Mouse (Mus musculus): Measurements from ENCODE around the gene Vamp2. TPM values are rescaled to one million over a fixed set of nuclear protein-coding genes. Genes with fewer than 3 reads are reported as not detected.

Vamp2 gene
- total RNA-seq, 2 experiments from 2014 or later, result 1,099 to 1,151 TPM

- intact Hi-C loops (cut with DNase I), result no loop called here
- DNase-seq (ENCODE audit: low spot score in 2 of 2), result no peak
Observed at GRCm38 (mm10) chr11:69106842-69107241, 18.6 kb downstream of the Vamp2 start.

- no peak for DNase-seq (ENCODE audit: low spot score in 2 of 2)
- intact Hi-C loops (cut with DNase I), result no loop called here
Observed at GRCm38 (mm10) chr11:69107676-69108075, 19.4 kb downstream of the Vamp2 start.

GRCm38 (mm10) chr11:69108223-69108622 lies 19.9 kb downstream of the Vamp2 start:
- intact Hi-C loops (cut with DNase I), result no loop called here
- DNase-seq (ENCODE audit: low spot score in 2 of 2), result no peak

- DNase-seq (ENCODE audit: low spot score in 2 of 2), result no peak
- intact Hi-C loops (cut with DNase I), result no loop called here
Observed at GRCm38 (mm10) chr11:69109032-69109900, 21.0 kb downstream of the Vamp2 start.

GRCm38 (mm10) chr11:69110319-69111046 lies 22.2 kb downstream of the Vamp2 start:
- intact Hi-C loops (cut with DNase I), result no loop called here
- DNase-seq (ENCODE audit: low spot score in 2 of 2), result peak; percentile 88 to 89

- intact Hi-C loops (cut with DNase I), result no loop called here
- no peak for DNase-seq (ENCODE audit: low spot score in 2 of 2)
Observed at GRCm38 (mm10) chr11:69111051-69111810, 22.9 kb downstream of the Vamp2 start.

GRCm38 (mm10) chr11:69111865-69112264 lies 23.6 kb downstream of the Vamp2 start:
- intact Hi-C loops (cut with DNase I), result no loop called here
- peak in 1 of 2 experiments; percentile 75 for DNase-seq (ENCODE audit: low spot score in 2 of 2)

- DNase-seq (ENCODE audit: low spot score in 2 of 2), result no peak
- intact Hi-C loops (cut with DNase I), result no loop called here
Observed at GRCm38 (mm10) chr11:69114018-69114417, 25.7 kb downstream of the Vamp2 start.

GRCm38 (mm10) chr11:69114621-69115020 lies 26.3 kb downstream of the Vamp2 start:
- intact Hi-C loops (cut with DNase I), result no loop called here
- DNase-seq (ENCODE audit: low spot score in 2 of 2), result no peak

- no peak for DNase-seq (ENCODE audit: low spot score in 2 of 2)
- intact Hi-C loops (cut with DNase I), result no loop called here
Observed at GRCm38 (mm10) chr11:69116843-69117242, 28.6 kb downstream of the Vamp2 start.

GRCm38 (mm10) chr11:69117737-69118695 lies 29.7 kb downstream of the Vamp2 start:
- DNase-seq (ENCODE audit: low spot score in 2 of 2), result peak; percentile 57 to 61
- intact Hi-C loops (cut with DNase I), result no loop called here

- intact Hi-C loops (cut with DNase I), result no loop called here
- DNase-seq (ENCODE audit: low spot score in 2 of 2), result peak; percentile 89 to 92
Observed at GRCm38 (mm10) chr11:69118765-69119164, 30.5 kb downstream of the Vamp2 start.

- DNase-seq (ENCODE audit: low spot score in 2 of 2), result no peak
- intact Hi-C loops (cut with DNase I), result loop anchor here (5.0 kb wide), 1 partner anchor 32 kb away; the partner anchor contains the start of gene Vamp2
Observed at GRCm38 (mm10) chr11:69119446-69120155, 31.3 kb downstream of the Vamp2 start.

GRCm38 (mm10) chr11:69120221-69121000 lies 32.1 kb downstream of the Vamp2 start, which contains the start of gene Hes7:
Hes7 (plus strand) TSS chr11:69120404.
- intact Hi-C loops (cut with DNase I), result loop anchor here (5.0 kb wide), 1 partner anchor 33 kb away; the partner anchor contains the start of gene Vamp2
- DNase-seq (ENCODE audit: low spot score in 2 of 2), result no peak

- intact Hi-C loops (cut with DNase I), result loop anchor here (5.0 kb wide), 1 partner anchor 34 kb away; the partner anchor contains the start of gene Vamp2
- no peak for DNase-seq (ENCODE audit: low spot score in 2 of 2)
Observed at GRCm38 (mm10) chr11:69121001-69121740, 32.9 kb downstream of the Vamp2 start.

- DNase-seq (ENCODE audit: low spot score in 2 of 2), result no peak
- intact Hi-C loops (cut with DNase I), result loop anchor here (1.0 to 5.0 kb wide), 4 partner anchors 23 to 59 kb away; partner anchors contain the start of gene Vamp2
Observed at GRCm38 (mm10) chr11:69121741-69122335, 33.5 kb downstream of the Vamp2 start.
